Mouse (Mus musculus) kidney, postnatal 10 days (tissue): ENCODE results near the gene Rpp40.
A peak's percentile ranks its signal among the peaks of the same experiment; 100 is the strongest.

ENCODE experiments used
- DNase-seq: peaks from one replicate; pipeline ENCODE4 v3.0.0; 2021; ENCODE audit warnings: mixed read lengths

Gene Rpp40

GRCm38 (mm10) chr13:35905879-35906481 is at the start of gene Rpp40:
Gene Rpp40, minus strand, starts transcription at chr13:35906359.
- peak; percentile 92 for DNase-seq

DNA sequence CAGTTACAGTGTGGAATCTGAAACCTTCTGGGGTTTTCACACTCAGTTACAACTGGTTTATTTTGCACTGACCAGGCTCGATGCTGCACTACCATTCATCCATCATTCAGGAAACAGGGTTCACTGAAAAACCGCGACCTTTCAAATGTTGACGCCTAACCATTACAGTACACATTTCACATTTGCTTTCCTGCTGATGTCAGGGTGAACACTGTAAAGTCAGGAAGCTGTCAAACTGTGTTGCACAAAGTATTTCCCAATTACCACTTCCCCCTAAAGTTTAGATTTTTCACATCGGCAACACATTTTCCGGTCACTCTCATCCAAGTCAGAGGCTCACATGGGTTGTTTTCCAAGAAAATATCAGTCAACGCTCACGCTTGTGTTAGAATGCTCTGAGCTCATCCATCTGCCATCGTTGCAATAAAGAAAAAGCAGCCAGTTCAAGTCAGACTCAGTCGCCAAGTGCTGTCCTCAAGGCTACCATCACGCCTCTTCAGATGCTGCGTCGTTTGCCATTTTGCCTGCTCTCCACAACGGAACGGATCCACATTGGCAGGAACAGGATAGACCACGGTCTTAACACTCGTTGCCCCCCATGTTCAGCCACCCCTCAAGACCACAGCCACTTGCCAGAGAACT is 43.8 kb upstream of the Rpp40 start:
- no peak for DNase-seq

GRCm38 (mm10) chr13:35947354-35948000 is 41.3 kb upstream of the Rpp40 start:
- peak; percentile 87 for DNase-seq

DNA sequence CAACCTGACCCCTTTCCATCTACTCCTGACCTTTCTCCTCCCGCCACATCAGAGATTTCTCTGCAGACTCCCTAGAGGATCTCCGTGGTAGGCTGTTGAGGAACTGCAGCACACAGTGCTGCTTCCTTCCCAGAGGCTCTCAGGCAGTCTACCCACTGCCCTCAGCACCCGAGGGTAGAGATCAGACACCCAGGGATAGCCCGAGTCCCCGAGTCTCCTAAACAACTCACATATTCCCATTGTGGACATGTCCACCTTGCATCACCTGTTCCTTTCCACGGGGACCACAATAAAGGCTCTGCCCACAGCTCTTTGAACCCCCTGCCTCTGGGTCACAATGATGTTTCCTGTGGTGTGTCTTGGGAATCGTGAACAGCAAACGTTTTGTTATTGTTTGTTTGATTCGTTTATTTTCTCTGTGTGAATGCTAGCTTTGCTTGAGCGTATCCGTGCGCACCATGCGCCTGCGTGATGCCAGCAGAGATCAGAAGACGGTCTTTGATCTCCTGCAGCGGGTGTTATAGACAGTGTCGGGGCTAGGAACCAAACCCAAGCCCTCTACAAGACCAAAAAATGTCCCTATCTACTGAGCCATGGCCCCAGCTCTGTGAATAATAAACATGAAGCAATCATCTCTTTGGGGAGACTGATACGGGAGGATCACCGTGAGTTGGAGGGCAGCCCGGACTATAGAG is 40.6 kb upstream of the Rpp40 start:
- no peak for DNase-seq

- no peak for DNase-seq
Measured at GRCm38 (mm10) chr13:35940934-35941333, 34.8 kb upstream of the Rpp40 start.

GRCm38 (mm10) chr13:35939871-35940665 is 33.9 kb upstream of the Rpp40 start:
- DNase-seq, result no peak

DNA sequence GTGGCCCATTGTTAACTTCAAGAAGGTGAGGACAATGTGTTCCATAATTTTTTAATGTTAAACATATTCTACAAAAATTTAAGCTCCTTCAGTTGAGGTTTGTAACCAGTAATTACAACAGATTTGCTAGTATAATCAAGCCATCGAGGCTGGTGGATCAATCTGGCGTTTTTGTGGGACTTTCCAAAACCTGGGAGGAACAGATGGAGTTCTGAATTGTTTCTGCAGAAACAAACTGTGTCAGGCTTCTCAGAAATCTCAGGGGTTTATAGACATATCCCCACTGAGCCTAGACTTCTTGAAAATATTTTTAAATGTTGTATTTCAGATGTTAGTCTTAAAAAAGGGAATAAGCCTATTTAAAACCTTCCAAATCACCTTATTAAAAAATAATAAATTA is 31.8 kb upstream of the Rpp40 start:
- no peak for DNase-seq

DNA sequence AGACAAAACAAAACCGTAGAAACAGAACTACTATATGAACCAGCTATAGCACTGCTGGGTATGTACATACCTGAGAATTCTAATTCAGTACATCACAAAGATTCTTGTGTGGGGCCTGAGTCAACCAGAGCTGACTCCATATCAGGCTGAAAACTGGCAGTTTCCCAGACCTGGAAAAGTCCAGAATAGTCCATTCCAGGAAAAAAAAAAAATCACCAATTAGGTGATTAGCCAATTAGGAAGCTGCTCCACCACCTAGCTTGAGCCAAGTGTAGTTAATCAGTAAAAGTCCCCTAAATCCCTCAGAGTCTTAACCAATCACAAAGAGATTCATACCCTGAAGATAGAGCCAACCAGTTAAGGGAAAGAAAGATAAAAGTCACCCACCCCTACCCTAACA is 5.3 kb upstream of the Rpp40 start:
- DNase-seq, result no peak

- DNase-seq, result peak; percentile 21
Measured at GRCm38 (mm10) chr13:35905378-35905777, 781 bp downstream of the Rpp40 start.

GRCm38 (mm10) chr13:35892866-35893265 is 13.3 kb downstream of the Rpp40 start:
- no peak for DNase-seq

DNA sequence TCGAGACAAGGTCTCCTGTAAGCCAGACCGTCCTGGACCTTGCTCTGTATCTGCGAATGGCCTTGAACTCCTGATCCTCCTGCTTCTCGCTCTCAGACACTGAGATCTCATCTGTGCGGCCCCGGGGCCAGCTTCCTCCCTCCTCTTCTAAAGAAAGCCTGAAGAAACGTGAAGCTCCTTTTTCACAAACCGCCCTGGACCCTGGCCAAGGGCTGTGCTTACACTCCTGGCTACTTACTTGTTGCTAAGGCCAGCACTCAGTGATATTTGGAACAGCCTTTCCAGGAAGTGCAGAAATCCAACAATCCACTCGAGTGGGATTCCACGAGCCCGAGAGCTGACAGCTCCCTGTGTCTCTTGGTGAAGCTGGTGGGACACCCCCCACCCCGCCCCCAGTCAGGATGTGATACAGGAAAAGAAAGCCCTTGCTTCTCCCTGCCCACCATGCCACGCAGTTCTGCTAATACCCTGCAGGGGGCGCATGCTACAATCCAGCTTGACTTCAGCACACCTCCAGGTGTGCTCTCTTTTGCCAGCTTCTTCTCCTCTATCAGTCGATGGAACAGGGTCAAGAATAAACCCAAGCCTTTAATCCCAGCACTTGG is 19.9 kb downstream of the Rpp40 start:
- peak; percentile 70 for DNase-seq

- peak; percentile 60 for DNase-seq
Measured at GRCm38 (mm10) chr13:35880555-35881046, 25.6 kb downstream of the Rpp40 start.

DNA sequence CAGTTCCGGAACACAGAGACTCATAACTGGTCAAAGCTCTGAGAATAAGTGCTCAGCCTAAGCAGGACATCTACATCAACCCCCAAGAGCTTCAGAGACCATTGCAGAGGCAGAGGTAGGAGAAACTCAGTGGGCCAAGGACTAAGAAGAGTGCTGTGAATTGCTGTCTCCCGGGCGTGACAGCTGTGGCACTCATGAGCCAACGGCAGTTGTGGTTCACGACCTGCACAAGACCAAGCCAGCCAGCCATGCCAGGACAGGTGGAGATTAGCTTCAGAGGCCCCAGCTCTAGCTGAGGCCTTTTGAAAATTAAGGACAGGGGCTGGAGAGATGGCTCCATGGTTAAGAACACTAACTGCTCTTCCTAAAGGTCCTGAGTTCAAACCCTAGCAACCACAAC is 26.6 kb downstream of the Rpp40 start:
- DNase-seq, result no peak

- DNase-seq, result no peak
Measured at GRCm38 (mm10) chr13:35879068-35879467, 27.1 kb downstream of the Rpp40 start.

GRCm38 (mm10) chr13:35878282-35878681 is 27.9 kb downstream of the Rpp40 start:
- DNase-seq, result no peak

DNA sequence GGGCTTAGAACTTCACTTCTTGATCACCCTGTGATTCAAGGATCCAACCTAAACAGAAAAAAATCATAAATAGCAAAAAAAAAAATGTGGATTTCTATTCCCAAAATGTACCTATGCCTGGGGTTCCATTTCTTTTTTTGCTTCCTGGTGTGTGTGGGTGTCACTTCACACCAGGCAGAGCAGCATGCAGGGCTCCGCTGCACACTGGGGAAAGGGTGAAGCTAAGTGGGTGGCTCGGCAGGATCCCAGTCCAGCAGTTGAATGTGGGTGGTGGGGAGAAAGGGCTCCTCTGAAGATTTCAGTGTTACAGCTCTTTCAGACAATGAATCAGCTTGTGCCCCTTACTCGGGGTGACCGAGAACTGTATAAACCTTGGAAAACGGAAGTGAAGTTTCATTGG is 30.8 kb downstream of the Rpp40 start:
- DNase-seq, result no peak

DNA sequence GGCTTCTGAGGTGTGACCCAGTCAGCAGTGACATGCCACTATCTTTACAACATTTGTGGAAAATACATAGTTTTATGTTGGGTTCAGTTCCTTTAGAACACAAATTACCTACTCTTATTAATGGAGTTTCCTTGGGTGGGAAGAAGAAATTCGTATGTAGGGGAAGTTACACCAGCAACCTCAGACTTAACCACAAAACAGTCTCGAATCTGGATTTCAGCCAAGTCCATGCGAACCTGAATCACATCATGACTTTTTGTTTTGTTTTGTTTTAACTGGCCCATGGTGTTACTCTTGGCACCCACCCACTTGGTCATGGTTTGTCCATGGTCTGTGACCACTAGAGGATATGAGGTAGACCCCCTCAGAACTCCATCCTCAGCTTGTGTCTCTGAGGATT is 35.1 kb downstream of the Rpp40 start:
- no peak for DNase-seq

GRCm38 (mm10) chr13:35870659-35871058 is 35.5 kb downstream of the Rpp40 start:
- no peak for DNase-seq

- DNase-seq, result no peak
Measured at GRCm38 (mm10) chr13:35860916-35861315, 45.2 kb downstream of the Rpp40 start.

GRCm38 (mm10) chr13:35857486-35857885 is 48.7 kb downstream of the Rpp40 start:
- DNase-seq, result no peak

DNA sequence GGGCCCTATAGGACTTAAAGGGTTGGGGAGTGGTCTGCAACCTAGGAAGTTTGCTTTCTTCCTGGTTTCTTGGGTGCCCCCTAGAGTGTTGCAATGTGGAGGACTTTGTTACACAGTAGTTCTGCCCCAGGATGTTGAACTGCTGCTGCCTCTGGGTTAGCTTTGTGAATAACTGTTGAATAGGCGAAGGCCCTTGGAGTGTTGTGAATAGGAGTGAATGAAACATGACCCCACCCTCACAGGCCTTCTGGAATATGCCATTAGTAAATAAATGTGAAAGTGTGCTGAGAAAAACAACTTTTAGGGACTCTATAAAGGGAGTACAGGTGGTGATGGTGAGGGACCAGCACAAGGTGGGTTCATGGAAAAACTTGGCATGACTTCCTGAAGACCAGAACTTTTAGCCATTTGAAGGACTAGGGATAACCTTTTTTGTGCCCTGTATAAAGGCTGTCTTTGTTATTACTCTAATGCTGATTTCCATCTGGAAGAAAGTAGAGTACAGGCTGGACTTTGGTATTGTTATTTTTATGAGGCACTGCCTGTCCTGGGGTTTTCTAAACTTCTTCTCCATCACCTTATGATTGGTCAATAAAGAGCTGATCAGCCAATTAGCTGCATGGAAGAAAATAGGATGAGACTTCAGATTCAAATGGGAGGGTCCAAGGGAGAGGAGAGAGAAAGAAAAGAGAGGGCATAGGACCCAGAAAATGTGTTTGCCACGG is 53.1 kb downstream of the Rpp40 start:
- DNase-seq, result no peak

DNA sequence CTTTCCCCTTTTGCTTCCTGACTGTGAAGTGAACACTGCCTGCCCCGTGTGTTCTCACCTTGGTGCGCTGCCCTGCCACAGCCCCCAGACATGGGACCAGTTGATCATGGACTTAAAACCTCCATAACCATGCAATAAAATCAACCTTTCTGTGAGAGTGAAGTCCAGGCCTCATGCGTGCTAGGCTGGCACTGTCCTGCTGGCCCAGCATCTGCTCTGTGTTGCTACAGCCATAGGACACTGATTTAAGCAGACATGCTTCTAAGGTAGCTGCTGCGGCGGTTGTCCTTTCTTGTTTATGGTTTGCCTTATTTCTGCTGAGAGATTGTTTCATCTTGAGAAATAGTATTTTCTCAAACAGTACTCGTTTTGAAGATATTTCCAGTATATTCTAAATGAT is 54.6 kb downstream of the Rpp40 start:
- DNase-seq, result no peak
